Mouse (Mus musculus) small intestine, adult 2 months (tissue): ENCODE results near the gene Cd3eap. TPM values are rescaled to one million over a fixed set of nuclear protein-coding genes. Genes with fewer than 3 reads are reported as not detected.

Experiments
- H3K27ac ChIP-seq: fragments of 200-500 bp; 2 replicates; pipeline ENCODE4 v1.5.1; 2012; ENCODE audit warnings: low read depth, low read length, control low read depth, inconsistent platforms; ENCODE audit not compliant: insufficient read depth
- H3K27me3 ChIP-seq: fragments of 200-500 bp; 2 replicates; pipeline ENCODE4 v1.6.1; 2012; ENCODE audit warnings: mild to moderate bottlenecking, moderate library complexity, low read length, inconsistent platforms; ENCODE audit not compliant: control insufficient read depth, insufficient read depth
- H3K36me3 ChIP-seq: fragments of 200-500 bp; 2 replicates; pipeline ENCODE4 v1.6.1; 2012; ENCODE audit warnings: mild to moderate bottlenecking, low read length, control low read depth, inconsistent platforms; ENCODE audit not compliant: control insufficient read depth, insufficient read depth
- H3K4me1 ChIP-seq: fragments of 200-500 bp; 2 replicates; pipeline ENCODE4 v1.6.1; 2012; ENCODE audit warnings: low read length, inconsistent platforms, mixed read lengths; ENCODE audit not compliant: control insufficient read depth, insufficient read depth, insufficient read length
- H3K4me3 ChIP-seq: fragments of 200-500 bp; 2 replicates; pipeline ENCODE4 v1.5.1; 2012; ENCODE audit warnings: low read depth, mild to moderate bottlenecking, control low read depth, inconsistent platforms, low read length, moderate library complexity
- CTCF ChIP-seq: fragments of 200-500 bp; IDR thresholded peaks from 2 replicates; pipeline ENCODE4 v1.5.1; 2012; ENCODE audit warnings: low read depth, mild to moderate bottlenecking, control low read depth, inconsistent platforms, low read length, moderate library complexity, mixed read lengths; ENCODE audit not compliant: insufficient replicate concordance, insufficient read length; ENCODE audit errors: extremely low read depth
- POLR2A ChIP-seq: fragments of 200-500 bp; IDR thresholded peaks from 2 replicates; pipeline ENCODE4 v1.6.1; 2012; ENCODE audit warnings: low read depth, mild to moderate bottlenecking, control low read depth, inconsistent platforms, low read length, moderate library complexity
- WGBS: fragments of 180-500 bp; shearing (Covaris S2); methylation state at CpG from one replicate; pipeline ENCODE4 v1.1.7; 2018; 5-methylcytosine and 5-hydroxymethylcytosine counted together
- polyA plus RNA-seq: library from polyadenylated mRNA; depleted of rRNA; stranded (reverse); fragments of >200 nt; gene quantifications from 2 replicates; pipeline ENCODE4 v1.2.3, GENCODE M21; 2012

Cd3eap gene
- polyA plus RNA-seq, 1 experiment: 2.0 TPM

DNA sequence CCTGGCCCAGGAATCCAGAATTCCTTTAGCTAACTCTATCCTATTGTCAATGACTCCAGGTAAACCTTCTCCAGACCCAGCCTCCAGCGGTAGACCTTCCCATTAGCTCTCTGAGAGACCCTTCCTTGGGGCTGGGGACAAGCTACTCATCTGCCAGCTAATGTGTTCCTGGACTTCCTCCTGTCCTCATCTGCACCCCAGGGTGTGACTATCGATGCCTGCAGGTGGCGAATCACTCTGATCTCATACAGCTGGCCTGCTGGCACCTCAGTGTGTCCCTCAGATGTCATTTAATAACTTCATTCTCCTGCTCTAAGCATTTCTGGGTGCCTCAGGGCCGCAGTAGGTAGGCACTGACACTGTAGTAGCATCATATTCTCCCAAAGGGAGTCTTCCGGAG, 31.5 kb downstream of the Cd3eap start:
- H3K36me3 ChIP-seq: no peaks in the 10 kb centered on the region
- no peak overlapping the region for H3K27ac ChIP-seq
- peaks cover 12% of the 10 kb centered on the region for H3K4me1 ChIP-seq
- H3K4me3 ChIP-seq: no peak overlapping the region
- 0 out of 2 replicates have a peak, but pooled peaks cover 2% of the 10 kb centered on the region for H3K27me3 ChIP-seq
- 45% methylated on average over 5 of the region's 5 CpGs for WGBS
- no peak for TF ChIP-seq CTCF
- TF ChIP-seq POLR2A: no peak

- WGBS: 2% methylated on average over 22 of the region's 22 CpGs
- H3K4me3 ChIP-seq: peak overlapping the region; percentile 57
- peaks cover 12% of the 10 kb centered on the region for H3K4me1 ChIP-seq
- peak overlapping the region; percentile 80 for H3K27ac ChIP-seq
- H3K36me3 ChIP-seq: no peaks in the 10 kb centered on the region
- no peak for TF ChIP-seq POLR2A
- no peak for TF ChIP-seq CTCF
- H3K27me3 ChIP-seq: no peaks in the 10 kb centered on the region; the same call in 1 of the 2 replicates
Observed at GRCm38 (mm10) chr7:19327128-19327527, 32.2 kb downstream of the Cd3eap start.

DNA sequence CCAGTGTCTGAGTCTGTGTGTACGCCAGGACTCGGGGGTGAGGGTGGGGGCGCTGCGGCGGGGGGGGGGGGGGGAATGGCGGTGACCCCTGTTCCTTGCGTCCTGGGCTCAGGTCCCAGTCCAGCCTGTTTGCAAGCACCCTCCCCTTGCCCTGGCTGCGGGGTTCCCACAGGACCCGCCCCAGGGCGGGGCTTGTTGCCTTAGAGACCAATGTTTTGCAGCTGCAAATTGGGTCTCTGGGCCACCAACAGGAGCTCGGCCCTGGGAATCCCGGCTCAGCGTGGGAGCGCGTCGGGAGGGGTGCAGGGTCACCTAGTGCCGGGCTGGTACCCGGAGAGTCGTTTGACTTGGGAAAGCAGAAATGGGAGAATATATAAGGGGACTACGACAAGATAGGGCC, 32.9 kb downstream of the Cd3eap start:
- Histone ChIP-seq H3K36me3 (no peaks in the 10 kb centered on the region), H3K27me3 (no peaks in the 10 kb centered on the region; the same call in 1 of the 2 replicates), H3K4me1 (peaks cover 12% of the 10 kb centered on the region), H3K4me3 (peak overlapping the region; percentile 22), H3K27ac (peak overlapping the region; percentile 80)
- TF ChIP-seq POLR2A (no peak), CTCF (no peak)
- WGBS: 2% methylated on average over 20 of the region's 20 CpGs

DNA sequence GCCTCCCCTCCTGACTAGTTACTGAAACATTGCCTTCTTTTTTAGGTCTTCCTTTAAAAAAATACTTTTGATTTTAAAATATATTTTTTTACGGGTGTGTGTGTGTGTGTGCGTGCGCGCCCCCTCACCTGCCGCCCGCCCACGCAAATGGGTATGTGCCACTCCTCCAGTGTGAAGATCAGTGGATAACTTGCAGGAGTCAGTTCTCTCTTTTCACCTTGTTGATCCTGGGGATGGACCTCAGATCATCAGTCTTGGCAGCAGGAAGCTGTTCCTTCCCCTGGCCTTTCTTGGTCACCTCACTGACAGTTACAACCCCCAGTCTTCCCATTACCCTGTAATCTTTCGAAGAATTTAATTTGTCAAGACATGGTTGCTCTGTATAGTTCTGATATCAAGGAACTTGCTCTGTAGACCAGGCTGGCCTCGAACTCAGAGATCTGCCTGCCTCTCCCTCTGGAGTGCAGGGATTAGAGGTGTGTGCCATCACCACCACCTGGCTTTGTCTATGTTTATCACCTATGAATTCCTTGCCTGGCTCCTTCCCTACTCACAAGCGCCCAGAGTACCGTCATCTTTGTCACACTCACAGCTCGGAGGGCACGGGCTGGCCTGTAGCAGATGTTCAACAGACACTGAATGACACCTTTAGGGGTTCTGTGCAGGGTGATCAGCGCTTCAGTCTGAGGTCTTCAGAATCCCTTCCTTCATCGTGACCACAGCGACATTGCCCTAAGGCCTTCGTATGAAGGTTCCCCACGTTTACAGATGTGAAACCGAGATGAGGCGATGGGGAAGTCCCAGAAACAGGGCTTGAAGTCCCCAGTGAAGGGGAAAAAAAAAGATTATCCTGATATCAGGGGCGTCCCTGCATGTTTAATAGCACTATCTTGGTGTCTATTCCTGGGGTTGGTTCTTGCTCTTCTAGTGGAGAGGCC, 33.8 kb downstream of the Cd3eap start:
- no peak overlapping the region for H3K27ac ChIP-seq
- TF ChIP-seq CTCF (no peak), POLR2A (no peak)
- 69% methylated on average over 21 of the region's 21 CpGs for WGBS

GRCm38 (mm10) chr7:19324221-19324620, 35.1 kb downstream of the Cd3eap start:
- WGBS: 81% methylated on average over 11 of the region's 11 CpGs
- no peaks in the 10 kb centered on the region for H3K36me3 ChIP-seq
- H3K27ac ChIP-seq: no peak overlapping the region
- H3K4me3 ChIP-seq: no peak overlapping the region
- H3K27me3 ChIP-seq: no peaks in the 10 kb centered on the region; the same call in 1 of the 2 replicates
- TF ChIP-seq CTCF (no peak), POLR2A (no peak)
- H3K4me1 ChIP-seq: peaks cover 22% of the 10 kb centered on the region

More for the DNA sequence above, 33.8 kb downstream of the Cd3eap start:
- H3K4me3 ChIP-seq: no peak overlapping the region
- no peaks in the 10 kb centered on the region; the same call in 1 of the 2 replicates for H3K27me3 ChIP-seq
- peaks cover 13% of the 10 kb centered on the region for H3K4me1 ChIP-seq
- no peaks in the 10 kb centered on the region for H3K36me3 ChIP-seq

GRCm38 (mm10) chr7:19322489-19322888, 36.8 kb downstream of the Cd3eap start:
- 40% methylated on average over 9 of the region's 9 CpGs for WGBS
- Histone ChIP-seq H3K27ac (no peak overlapping the region), H3K27me3 (no peaks in the 10 kb centered on the region; the same call in 1 of the 2 replicates), H3K4me3 (no peak overlapping the region), H3K36me3 (no peaks in the 10 kb centered on the region), H3K4me1 (peaks cover 20% of the 10 kb centered on the region)
- TF ChIP-seq CTCF: no peak
- TF ChIP-seq POLR2A: no peak

GRCm38 (mm10) chr7:19321464-19321863, 37.8 kb downstream of the Cd3eap start:
- Histone ChIP-seq H3K27me3 (no peaks in the 10 kb centered on the region; the same call in 1 of the 2 replicates), H3K4me3 (no peak overlapping the region), H3K36me3 (no peaks in the 10 kb centered on the region), H3K4me1 (peaks cover 22% of the 10 kb centered on the region), H3K27ac (no peak overlapping the region)
- WGBS: 10% methylated on average over 5 of the region's 5 CpGs
- TF ChIP-seq POLR2A: no peak
- no peak for TF ChIP-seq CTCF
